Mouse (Mus musculus): ENCODE data around the gene Ccsap. TPM values are rescaled to one million over a fixed set of nuclear protein-coding genes. Genes with fewer than 3 reads are reported as not detected.

Gene Ccsap
- total RNA-seq, 2 experiments from 2014 or later, result 4.8 to 5.3 TPM

Other genes starting within 250 kb of the Ccsap start
- 3.8 and 6.0 TPM in 2 replicates for gene Rhou, start 206.3 kb downstream of the Ccsap start, total RNA-seq (2014; fragmentation: Nextera tagmentation)
- 4.8 and 5.3 TPM in 2 replicates for gene Rhou, start 206.3 kb downstream of the Ccsap start, total RNA-seq (2017)
- 6.2 TPM in 1 of 2 replicates, not detected in the other for gene Rab4a, start 54.2 kb downstream of the Ccsap start, total RNA-seq (2014; fragmentation: Nextera tagmentation)
- 0.21 and 0.43 TPM in 2 replicates for gene Rab4a, start 54.2 kb downstream of the Ccsap start, total RNA-seq (2017)
- not detected in 2 replicates for gene Acta1, start 34.5 kb upstream of the Ccsap start, total RNA-seq (2014; fragmentation: Nextera tagmentation)
- not detected in 2 replicates for gene Acta1, start 34.5 kb upstream of the Ccsap start, total RNA-seq (2017)
- 25.5 and 33.3 TPM in 2 replicates for gene Nup133, start 89.1 kb upstream of the Ccsap start, total RNA-seq (2014; fragmentation: Nextera tagmentation)
- 26.7 and 26.8 TPM in 2 replicates for gene Nup133, start 89.1 kb upstream of the Ccsap start, total RNA-seq (2017)
- gene Abcb10, start 122.9 kb upstream of the Ccsap start, total RNA-seq (2014; fragmentation: Nextera tagmentation), result 20.8 and 24.6 TPM in 2 replicates
- gene Abcb10, start 122.9 kb upstream of the Ccsap start, total RNA-seq (2017), result 24.1 TPM in 2 replicates
- gene Taf5l, start 161.2 kb upstream of the Ccsap start, total RNA-seq (2014; fragmentation: Nextera tagmentation), result 27.9 and 36.4 TPM in 2 replicates
- gene Taf5l, start 161.2 kb upstream of the Ccsap start, total RNA-seq (2017), result 33.9 and 37.4 TPM in 2 replicates
- 27.8 and 29.2 TPM in 2 replicates for gene Urb2, start 161.3 kb upstream of the Ccsap start, total RNA-seq (2014; fragmentation: Nextera tagmentation)
- gene Urb2, start 161.3 kb upstream of the Ccsap start, total RNA-seq (2017), result 23.6 and 27.2 TPM in 2 replicates